Mouse (Mus musculus) intestine, embryonic 14.5 days (tissue): ENCODE results near the gene Slc52a3. TPM values are rescaled to one million over a fixed set of nuclear protein-coding genes. Genes with fewer than 3 reads are reported as not detected.

Source experiments
- ATAC-seq: fragments of 200-750 bp; cut with Nextera tagmentation; replicated peaks from 2 replicates; pipeline ENCODE4 v1.8.0; 2017; ENCODE audit warnings: low read depth, moderate number of reproducible peaks, moderate TSS enrichment, moderate library complexity; ENCODE audit not compliant: low FRiP score, low TSS enrichment
- DNase-seq: peaks from one replicate; pipeline ENCODE4 v3.0.0-alpha.2; 2018; ENCODE audit warnings: low spot score
- H3K27ac ChIP-seq: fragments of 300-500 bp; sonication (generic); 2 replicates; pipeline ENCODE4 v1.5.1; 2014; ENCODE audit warnings: low read depth, mild to moderate bottlenecking, control low read depth
- H3K27me3 ChIP-seq: fragments of 300-500 bp; sonication (generic); replicated peaks from 2 replicates; pipeline ENCODE4 v1.6.1; 2014; ENCODE audit warnings: low read length, control low read depth; ENCODE audit not compliant: control insufficient read depth, insufficient read depth
- H3K36me3 ChIP-seq: fragments of 300-500 bp; sonication (generic); 2 replicates; pipeline ENCODE4 v1.6.1; 2014; ENCODE audit warnings: low read length, control low read depth; ENCODE audit not compliant: control insufficient read depth, insufficient read depth
- H3K4me1 ChIP-seq: fragments of 300-500 bp; sonication (generic); replicated peaks from 2 replicates; pipeline ENCODE4 v1.6.1; 2014; ENCODE audit warnings: low read length, control low read depth, mixed read lengths; ENCODE audit not compliant: control insufficient read depth, insufficient read depth
- H3K4me2 ChIP-seq: fragments of 300-500 bp; sonication (generic); 2 replicates; pipeline ENCODE4 v1.6.1; 2014; ENCODE audit warnings: low read length
- H3K4me3 ChIP-seq: fragments of 300-500 bp; sonication (generic); 2 replicates; pipeline ENCODE4 v1.5.1; 2014; ENCODE audit warnings: low read depth, low read length, control low read depth, mixed read lengths
- H3K9ac ChIP-seq: fragments of 300-500 bp; sonication (generic); 2 replicates; pipeline ENCODE4 v1.6.1; 2014; ENCODE audit warnings: mild to moderate bottlenecking, low read length
- H3K9me3 ChIP-seq: fragments of 300-500 bp; sonication (generic); 2 replicates; pipeline ENCODE4 v1.6.1; 2016; ENCODE audit warnings: low read length, control low read depth; ENCODE audit not compliant: control insufficient read depth
- WGBS: fragments of 180-500 bp; shearing (Covaris S2); extraction: QIAGEN DNeasy Blood & Tissue Kit; methylation state at CpG from one replicate; pipeline ENCODE4 v1.1.7; 2014; 5-methylcytosine and 5-hydroxymethylcytosine counted together
- polyA plus RNA-seq: library from polyadenylated mRNA; unstranded; fragments of >200 nt; fragmentation: Nextera tagmentation; extraction: Ambion mirVana; gene quantifications from 2 replicates; pipeline ENCODE4 v1.2.1, GENCODE M21; 2014

Slc52a3 gene
- polyA plus RNA-seq, 1 experiment from 2014 or later: 1.8 TPM

DNA sequence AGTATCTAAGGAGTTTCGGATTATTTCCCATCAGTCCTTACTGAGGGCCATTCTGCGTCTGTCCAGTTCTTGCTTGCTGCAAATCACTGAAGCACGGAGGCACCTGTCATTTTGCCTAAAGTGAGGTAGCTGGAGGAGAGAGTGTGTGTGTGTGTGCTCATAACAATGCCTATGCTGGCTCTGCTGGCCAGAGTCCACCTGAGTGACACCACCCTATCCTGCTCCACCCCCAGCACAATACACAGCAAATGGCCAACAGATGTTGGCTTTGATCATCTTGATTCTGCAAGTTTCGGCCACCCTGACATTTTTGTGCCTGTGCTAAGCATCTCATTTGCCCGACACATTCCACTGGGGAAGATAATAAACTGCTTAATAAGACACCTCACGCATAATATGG, 17.8 kb upstream of the Slc52a3 start:
- H3K27ac ChIP-seq: no peak overlapping the region
- no peak for DNase-seq

GRCm38 (mm10) chr2:151979470-151980354, 16.6 kb upstream of the Slc52a3 start, which contains the start of gene Fam110a:
TSS of gene Fam110a (minus strand) at chr2:151980219.
- under 1% methylated on average over 45 of the region's 46 CpGs for WGBS
- 0 out of 2 replicates have a peak, but pooled peaks cover 2% of the 10 kb centered on the region for H3K27me3 ChIP-seq
- no peaks in the 10 kb centered on the region for H3K9me3 ChIP-seq
- peak; percentile 89 for DNase-seq
- peak within 1 kb of the TSS; percentile 76 for H3K4me2 ChIP-seq
- 0 out of 2 replicates have a peak, but pooled peaks cover 5% of the 10 kb centered on the region for H3K36me3 ChIP-seq
- H3K27ac ChIP-seq: peak within 1 kb of the TSS; percentile 69; the same call in 1 of the 2 replicates
- peak within 1 kb of the TSS; percentile 89 for H3K4me3 ChIP-seq
- peak; percentile 90 for ATAC-seq
- peaks cover 26% of the 10 kb centered on the region for H3K4me1 ChIP-seq
- H3K9ac ChIP-seq: peak within 1 kb of the TSS; percentile 75

More for the DNA sequence above, 17.8 kb upstream of the Slc52a3 start:
- 80% methylated on average over 6 of the region's 6 CpGs for WGBS
- ATAC-seq: no peak
- 0 out of 2 replicates have a peak, but pooled peaks cover 5% of the 10 kb centered on the region for H3K36me3 ChIP-seq
- H3K27me3 ChIP-seq: 0 out of 2 replicates have a peak, but pooled peaks cover 4% of the 10 kb centered on the region
- no peak overlapping the region for H3K4me3 ChIP-seq
- H3K9ac ChIP-seq: no peak overlapping the region
- H3K9me3 ChIP-seq: no peaks in the 10 kb centered on the region
- peaks cover 26% of the 10 kb centered on the region for H3K4me1 ChIP-seq
- H3K4me2 ChIP-seq: peak overlapping the region; percentile 76

- Histone ChIP-seq H3K4me3 (peak overlapping the region; percentile 89), H3K27ac (no peak overlapping the region), H3K9ac (peak overlapping the region; percentile 75; the same call in 1 of the 2 replicates), H3K36me3 (0 out of 2 replicates have a peak, but pooled peaks cover 5% of the 10 kb centered on the region), H3K4me2 (peak overlapping the region; percentile 76), H3K9me3 (no peaks in the 10 kb centered on the region), H3K27me3 (no peaks in the 10 kb centered on the region), H3K4me1 (peaks cover 28% of the 10 kb centered on the region)
- ATAC-seq: peak; percentile 28
- WGBS: 31% methylated on average over 3 of the region's 3 CpGs
- no peak for DNase-seq
These were observed 16.0 kb upstream of the Slc52a3 start for GRCm38 (mm10) chr2:151980355-151980693.

DNA sequence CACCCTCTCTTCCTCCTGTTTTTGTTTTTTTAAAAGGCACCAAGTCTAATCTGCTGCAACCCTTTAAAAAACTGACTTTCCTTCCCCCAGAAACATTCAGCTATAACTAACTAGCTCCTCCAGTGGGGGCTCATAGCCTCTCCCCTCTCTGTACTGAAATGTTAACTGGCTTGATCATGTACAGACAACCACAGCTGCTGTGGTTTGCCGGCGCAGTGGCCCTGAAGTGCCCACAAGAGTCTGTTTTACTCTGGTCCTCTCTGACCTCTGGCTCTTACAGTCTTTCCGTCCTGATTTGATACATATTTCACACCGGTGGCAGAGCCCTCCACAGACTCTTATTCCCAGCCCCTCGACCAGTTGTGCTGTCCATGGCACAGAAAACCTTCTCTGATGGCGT, 15.0 kb upstream of the Slc52a3 start:
- ATAC-seq (no peak), DNase-seq (no peak)
- H3K27me3 ChIP-seq: no peaks in the 10 kb centered on the region
- no peak overlapping the region for H3K9ac ChIP-seq
- 67% methylated on average over 6 of the region's 6 CpGs for WGBS
- H3K4me3 ChIP-seq: no peak overlapping the region
- H3K27ac ChIP-seq: no peak overlapping the region
- peaks cover 27% of the 10 kb centered on the region for H3K4me1 ChIP-seq
- 0 out of 2 replicates have a peak, but pooled peaks cover 5% of the 10 kb centered on the region for H3K36me3 ChIP-seq
- H3K4me2 ChIP-seq: no peak overlapping the region
- no peaks in the 10 kb centered on the region for H3K9me3 ChIP-seq

DNA sequence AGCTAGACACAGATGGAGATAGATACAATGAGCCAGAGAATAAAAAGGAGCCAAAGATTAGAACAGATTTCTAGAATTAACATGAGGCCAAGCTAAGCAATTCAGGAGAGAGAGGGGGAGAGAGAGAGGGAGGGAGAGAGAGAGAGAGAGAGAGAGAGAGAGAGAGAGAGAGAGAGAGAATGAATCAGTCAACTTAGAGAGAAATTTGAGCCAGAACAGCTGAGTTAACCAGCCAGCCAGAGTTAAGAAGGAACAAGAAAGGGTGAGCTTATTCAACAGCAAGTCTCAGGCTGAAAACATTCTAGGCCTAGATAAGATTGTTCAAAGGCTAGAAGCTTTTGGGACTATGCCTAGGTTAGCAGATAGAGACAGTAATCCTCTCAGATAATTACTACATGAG, 13.8 kb upstream of the Slc52a3 start:
- H3K4me3 ChIP-seq: no peak overlapping the region
- no peaks in the 10 kb centered on the region for H3K27me3 ChIP-seq
- H3K9ac ChIP-seq: no peak overlapping the region
- H3K36me3 ChIP-seq: no peaks in the 10 kb centered on the region
- no peak overlapping the region for H3K4me2 ChIP-seq
- ATAC-seq: no peak
- DNase-seq: no peak
- H3K4me1 ChIP-seq: peaks cover 23% of the 10 kb centered on the region
- H3K9me3 ChIP-seq: no peaks in the 10 kb centered on the region
- no peak overlapping the region for H3K27ac ChIP-seq

GRCm38 (mm10) chr2:151984019-151984418, 12.3 kb upstream of the Slc52a3 start:
- ATAC-seq (no peak), DNase-seq (no peak)
- no peak overlapping the region for H3K4me3 ChIP-seq
- no peak overlapping the region for H3K9ac ChIP-seq
- 62% methylated on average over 9 of the region's 9 CpGs for WGBS
- no peaks in the 10 kb centered on the region for H3K27me3 ChIP-seq
- H3K27ac ChIP-seq: no peak overlapping the region
- H3K36me3 ChIP-seq: no peaks in the 10 kb centered on the region
- peaks cover 11% of the 10 kb centered on the region; the same call in 1 of the 2 replicates for H3K4me1 ChIP-seq
- H3K9me3 ChIP-seq: no peaks in the 10 kb centered on the region
- H3K4me2 ChIP-seq: no peak overlapping the region

DNA sequence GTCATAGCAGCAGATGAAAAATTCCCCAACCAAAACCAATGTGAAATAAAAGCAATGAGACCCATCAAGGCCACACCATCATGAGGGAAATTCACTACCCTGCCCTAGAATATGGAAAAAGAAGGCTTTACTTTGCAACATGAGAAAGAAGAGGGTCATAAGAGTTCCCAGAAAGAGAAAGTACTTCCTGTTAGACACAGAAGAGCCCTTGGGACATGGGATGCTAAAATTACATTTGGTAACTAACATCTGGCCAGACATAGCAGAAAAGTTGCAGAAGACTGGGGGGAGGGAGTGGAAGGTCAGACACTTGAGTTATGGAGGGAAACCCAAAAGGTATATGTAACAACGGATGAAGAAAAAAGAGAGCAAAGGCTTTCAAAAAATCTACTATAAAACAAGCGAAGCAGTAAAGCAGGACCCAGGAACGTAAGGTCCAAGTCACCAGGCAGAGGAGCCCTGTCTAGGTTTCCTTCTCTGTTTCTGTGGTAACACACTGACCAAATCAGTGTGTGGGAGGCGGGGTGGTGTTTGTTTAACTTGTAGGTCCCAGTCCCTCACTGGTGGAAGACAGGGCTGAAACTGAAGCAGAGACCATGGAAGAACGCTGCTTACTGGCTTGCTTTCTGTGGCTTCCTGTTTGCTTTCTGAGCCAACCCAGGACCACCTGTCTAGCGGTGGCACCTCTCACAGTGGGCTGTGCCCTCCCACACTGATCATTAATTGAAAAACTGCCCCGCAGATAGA, 10.7 kb upstream of the Slc52a3 start:
- ATAC-seq (no peak), DNase-seq (no peak)
- 43% methylated on average over 7 of the region's 7 CpGs for WGBS

GRCm38 (mm10) chr2:151986958-151987357, 9.4 kb upstream of the Slc52a3 start:
- Histone ChIP-seq H3K27me3 (no peaks in the 10 kb centered on the region), H3K4me2 (no peak overlapping the region), H3K27ac (no peak overlapping the region), H3K4me1 (0 out of 2 replicates have a peak, but pooled peaks cover 2% of the 10 kb centered on the region), H3K4me3 (no peak overlapping the region), H3K9ac (no peak overlapping the region), H3K9me3 (no peaks in the 10 kb centered on the region), H3K36me3 (no peaks in the 10 kb centered on the region)
- ATAC-seq: no peak
- 80% methylated on average over 8 of the region's 8 CpGs for WGBS
- no peak for DNase-seq

More for the DNA sequence above, 10.7 kb upstream of the Slc52a3 start:
- no peak overlapping the region for H3K27ac ChIP-seq
- H3K27me3 ChIP-seq: no peaks in the 10 kb centered on the region
- no peaks in the 10 kb centered on the region for H3K9me3 ChIP-seq
- H3K4me2 ChIP-seq: no peak overlapping the region
- H3K4me3 ChIP-seq: no peak overlapping the region
- no peaks in the 10 kb centered on the region for H3K36me3 ChIP-seq
- H3K9ac ChIP-seq: no peak overlapping the region
- 0 out of 2 replicates have a peak, but pooled peaks cover 2% of the 10 kb centered on the region for H3K4me1 ChIP-seq
